Mouse (Mus musculus): ENCODE measurements around the gene Nim1k. TPM values are rescaled to one million over a fixed set of nuclear protein-coding genes. Genes with fewer than 3 reads are reported as not detected.
"Not testable (repeated sequence)": the region's sequence is repeated elsewhere in the genome, so short reads cannot be mapped to it uniquely, and the experiment has no call there.

Nim1k gene
- total RNA-seq, 2 experiments from 2014 or later: 0.68 to 0.69 TPM

GRCm38 (mm10) chr13:119727608-119728387 is 27.9 kb downstream of the Nim1k start:
- no peak for DNase-seq

GRCm38 (mm10) chr13:119724541-119724940 is 31.1 kb downstream of the Nim1k start:
- DNase-seq: no peak

GRCm38 (mm10) chr13:119723368-119723767 is 32.3 kb downstream of the Nim1k start:
- no peak for DNase-seq

DNA sequence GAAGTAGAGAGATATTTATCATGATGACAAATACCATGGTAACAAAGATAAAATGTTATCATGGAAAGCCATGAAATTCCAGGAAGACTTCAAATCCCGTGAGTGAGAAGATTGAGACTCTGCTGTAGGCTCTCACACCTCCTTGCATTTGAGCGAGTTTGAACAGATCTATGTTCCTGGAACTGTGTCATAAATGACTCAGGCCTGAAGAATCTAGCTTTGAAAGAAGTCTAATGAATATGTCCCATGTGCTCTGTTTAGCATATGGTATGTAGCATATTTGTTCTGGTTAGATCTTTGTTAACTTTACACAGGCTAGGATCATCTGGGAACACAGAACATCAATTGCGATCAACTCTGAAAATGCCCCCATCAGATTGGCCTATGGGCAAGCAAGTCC is 33.2 kb downstream of the Nim1k start:
- no peak for DNase-seq

DNA sequence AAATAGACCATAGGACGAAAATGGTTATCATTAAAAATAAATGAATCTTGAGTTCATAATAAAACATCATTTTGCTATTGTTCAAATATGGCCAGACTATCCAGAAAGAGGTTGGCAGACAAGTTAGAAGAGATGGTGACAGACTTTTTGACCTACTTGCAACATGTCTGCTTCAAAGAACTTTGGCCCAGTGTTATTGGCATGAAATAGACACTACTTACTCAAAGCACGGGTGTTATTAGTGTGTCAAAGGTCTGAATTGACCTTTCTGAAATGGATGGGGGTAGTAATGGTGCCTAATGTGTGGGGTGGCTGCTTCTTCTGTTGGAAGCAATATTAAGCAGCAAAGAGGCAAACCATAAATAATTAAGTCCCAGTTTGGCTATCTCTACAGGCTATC is 39.6 kb downstream of the Nim1k start:
- no peak for DNase-seq

- DNase-seq: no peak
These were observed 41.9 kb downstream of the Nim1k start for GRCm38 (mm10) chr13:119713821-119714220.

DNA sequence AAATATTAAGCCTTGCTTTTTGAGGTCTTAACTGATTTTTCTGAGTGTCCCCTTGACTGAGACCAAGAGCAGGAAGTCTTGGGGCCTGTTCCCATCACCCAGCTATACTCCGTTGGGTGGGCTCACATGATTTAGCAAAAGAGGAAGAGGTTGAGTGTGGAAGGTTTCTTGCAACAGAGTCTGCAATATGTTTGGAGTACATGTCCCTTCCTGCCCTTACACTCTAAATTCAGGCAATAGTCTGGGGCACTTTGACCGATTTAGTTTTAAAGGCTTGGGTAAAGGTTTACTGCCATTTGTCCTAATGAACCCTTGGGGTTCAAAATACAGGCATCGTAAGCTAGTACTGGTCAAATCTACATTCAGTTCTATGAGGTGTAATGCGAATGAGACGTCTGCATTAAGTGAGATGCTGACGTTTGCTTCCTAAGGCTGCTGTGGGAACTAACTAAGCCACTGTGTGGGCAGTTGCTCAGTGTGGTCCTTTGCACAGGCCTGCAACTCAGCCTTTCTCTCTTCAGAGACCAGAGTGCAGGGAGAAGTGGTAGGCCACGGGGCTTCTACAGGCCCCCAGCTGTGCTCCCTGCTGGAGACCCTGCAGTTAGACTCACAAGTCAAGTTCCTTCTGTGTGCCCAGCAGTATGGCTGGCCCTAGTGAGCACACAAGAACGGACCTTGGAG is 42.4 kb downstream of the Nim1k start:
- no peak for DNase-seq

- no peak for DNase-seq
These were observed 43.2 kb downstream of the Nim1k start for GRCm38 (mm10) chr13:119712463-119712862.

DNA sequence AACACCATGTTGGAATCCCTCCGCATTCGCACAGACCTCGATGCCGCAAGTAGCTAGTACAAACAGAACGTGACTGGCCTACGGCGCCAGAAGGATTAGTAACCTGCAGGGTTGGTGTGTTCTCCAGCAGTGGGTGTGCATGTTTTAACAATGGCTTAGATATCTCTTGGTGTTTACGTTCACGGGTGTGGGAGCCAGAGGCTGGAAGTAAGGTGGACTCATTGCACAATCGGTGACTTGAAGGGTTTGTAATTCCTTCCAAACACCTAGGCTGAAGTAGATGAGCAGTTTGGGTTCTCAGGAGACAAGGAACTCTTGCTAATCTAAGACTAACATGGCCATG is 45.4 kb downstream of the Nim1k start:
- no peak for DNase-seq

DNA sequence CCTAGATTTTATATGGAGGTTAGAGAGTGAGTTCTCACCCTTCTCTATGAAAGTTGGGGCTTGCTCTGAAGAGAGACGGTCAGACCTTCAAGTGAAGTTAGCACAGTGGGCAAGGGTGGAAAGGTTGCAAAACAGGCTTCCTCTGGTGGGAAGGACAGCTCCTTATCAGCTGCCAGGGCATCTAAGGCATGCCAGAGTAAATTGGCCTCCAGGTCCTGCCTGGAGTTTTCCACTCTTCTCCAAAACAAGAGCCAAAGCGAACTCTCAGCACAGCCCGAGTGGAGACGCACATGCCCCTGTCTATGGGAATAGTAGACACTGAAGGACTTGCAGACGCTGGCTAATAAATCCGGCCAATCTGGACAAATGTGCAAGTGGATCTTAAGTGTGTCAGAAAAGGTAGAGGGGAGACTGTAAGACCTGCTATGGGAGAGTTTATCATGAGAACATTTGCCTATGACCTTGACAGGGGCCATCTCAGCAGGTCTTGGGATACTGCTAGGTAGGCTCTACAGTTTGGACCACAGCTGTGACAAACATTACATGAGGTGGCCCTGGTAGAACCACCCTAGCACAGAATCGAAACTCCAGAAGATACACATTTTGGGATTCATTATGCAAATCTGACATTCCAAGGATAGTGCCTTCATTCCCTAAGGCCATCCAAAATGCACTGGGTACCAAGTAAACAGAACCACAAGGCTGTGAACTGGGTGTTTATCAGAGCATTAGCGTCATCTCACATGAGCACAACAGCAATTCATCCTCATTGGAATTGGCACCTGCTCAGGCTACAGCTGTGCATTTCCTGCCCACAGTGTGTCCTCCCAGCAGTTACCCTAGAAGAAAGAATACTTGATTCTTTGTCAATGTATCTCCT is 46.1 kb downstream of the Nim1k start:
- no peak for DNase-seq

DNA sequence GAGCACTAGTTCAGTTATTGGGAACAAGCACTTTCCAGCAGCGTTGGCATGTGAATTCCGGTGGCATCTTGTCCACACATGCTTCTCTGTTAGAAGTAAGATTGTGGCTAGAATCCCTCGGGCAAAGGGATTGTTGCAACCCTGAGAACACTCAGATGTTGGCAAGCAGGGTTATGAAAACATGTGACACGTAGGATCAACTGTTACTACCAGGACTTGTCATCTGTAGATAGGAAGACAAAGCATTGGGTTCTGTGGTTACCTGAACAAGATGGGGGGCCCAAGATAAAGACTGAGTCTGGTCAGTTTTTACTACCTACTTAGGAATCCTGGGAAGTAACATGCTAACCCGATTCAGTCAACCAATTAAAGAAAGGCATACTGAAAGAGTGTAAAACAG is 46.7 kb downstream of the Nim1k start:
- no peak for DNase-seq

GRCm38 (mm10) chr13:119707906-119708305 is 47.8 kb downstream of the Nim1k start:
- DNase-seq: no peak

DNA sequence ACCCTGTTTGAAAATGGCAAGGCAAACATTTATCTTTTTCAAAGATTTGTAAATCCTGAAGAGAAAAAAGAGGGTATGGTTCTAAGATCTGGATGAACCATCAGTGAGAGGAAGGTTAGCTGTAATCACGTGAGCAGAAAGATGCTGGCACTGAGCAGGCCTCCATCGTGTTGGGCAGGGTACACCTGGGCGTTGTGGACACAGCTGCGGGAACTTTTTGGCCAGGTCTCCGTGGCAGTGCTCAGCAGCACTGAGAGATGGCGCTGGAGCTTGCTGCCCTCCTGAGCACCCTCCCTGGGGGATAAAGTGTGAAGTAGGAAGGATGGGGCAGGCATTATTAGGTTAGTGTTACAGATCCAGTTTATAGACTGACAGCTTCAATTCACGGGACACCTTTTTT is 48.7 kb downstream of the Nim1k start:
- no peak for DNase-seq

DNA sequence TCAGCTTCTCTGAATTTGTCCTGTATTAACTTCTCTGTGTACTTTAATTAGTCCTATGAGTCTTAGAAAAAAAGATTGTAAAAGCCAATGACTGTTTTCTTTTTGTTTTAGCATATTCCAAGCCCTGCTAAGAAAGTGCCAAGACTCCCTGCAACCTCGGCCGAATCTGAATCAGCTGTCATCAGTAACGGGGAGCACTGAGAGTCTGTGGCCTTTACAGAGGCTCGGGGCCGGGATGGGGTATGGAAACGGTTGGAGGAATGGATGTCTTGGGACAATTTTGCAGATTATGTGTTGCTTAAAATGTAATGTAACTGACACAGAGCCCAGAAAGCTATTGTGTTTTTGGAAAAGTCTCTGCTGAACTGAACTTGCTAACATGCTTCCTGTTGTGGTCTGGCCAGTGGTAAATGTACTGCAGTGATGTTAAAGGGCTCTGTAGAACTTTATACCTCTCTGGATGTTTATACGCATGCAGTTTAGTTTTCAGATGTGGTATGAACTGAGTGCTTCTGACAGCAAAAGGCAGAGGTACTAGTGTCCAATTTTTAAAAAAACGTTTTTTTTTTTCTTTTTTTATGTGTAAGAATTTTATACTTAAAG is 49.3 kb downstream of the Nim1k start:
- DNase-seq: not testable (repeated sequence)

- no peak for DNase-seq
These were observed 51.4 kb downstream of the Nim1k start for GRCm38 (mm10) chr13:119704280-119704679.

DNA sequence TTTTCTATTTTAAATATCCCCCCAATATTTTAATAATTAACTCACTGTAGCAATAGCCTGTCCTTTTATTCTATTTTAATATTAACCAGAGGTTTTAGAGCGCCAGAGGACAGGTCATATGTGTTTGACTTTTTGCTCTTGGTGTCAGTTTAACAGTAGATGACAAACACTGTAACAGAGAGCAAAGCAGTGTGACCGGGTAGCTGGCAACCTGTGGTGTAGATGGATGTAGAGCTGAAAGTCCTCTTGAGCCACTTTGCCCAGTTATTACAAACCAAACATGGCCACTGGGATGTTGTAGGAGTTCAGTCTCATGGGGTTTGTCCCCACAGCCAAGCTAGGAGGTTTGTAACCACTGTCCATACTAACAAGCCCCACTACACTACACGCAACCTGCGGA is 57.2 kb downstream of the Nim1k start:
- DNase-seq: no peak

DNA sequence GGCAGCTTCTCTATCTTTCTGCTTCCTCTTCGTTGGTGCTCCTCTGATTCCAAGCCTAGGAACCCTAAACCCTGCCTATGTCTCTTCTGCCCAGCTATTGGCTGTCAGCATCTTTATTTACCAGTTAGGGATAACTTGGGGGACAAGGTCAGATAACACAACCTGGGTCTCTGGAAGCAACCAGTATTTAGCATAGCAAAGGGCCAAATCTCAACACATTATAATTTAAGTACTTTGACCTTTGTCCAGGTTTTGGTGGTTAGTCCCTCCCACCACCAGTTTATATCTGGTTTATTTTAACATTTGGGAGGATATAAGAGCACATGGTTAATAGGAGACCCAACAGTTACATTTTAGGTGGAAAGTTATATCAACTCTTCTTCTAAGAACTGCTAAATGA is 59.2 kb downstream of the Nim1k start:
- no peak for DNase-seq

DNA sequence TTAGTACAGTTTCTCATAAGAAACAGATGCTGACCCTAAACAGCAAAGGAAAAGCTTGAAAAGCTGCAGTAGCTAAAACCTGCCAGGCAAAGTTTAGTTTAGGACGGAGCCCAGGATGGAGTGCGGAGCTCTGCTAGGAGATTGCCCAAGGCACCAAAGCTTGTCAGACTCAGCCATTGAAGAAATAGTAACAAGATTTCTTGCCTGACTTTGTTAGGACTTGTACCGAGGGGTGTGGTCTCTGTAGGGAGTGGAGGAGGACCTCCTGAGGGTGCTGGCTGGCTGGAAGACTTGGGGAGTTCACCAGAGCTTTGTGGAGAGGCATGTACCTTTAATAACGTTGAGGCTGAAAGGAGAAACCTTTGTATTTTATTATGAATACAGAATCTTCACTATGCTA is 60.0 kb downstream of the Nim1k start:
- no peak for DNase-seq

GRCm38 (mm10) chr13:119691958-119692357 is 63.7 kb downstream of the Nim1k start:
- DNase-seq: not testable (repeated sequence)

- DNase-seq: no peak
These were observed 64.6 kb downstream of the Nim1k start for GRCm38 (mm10) chr13:119690876-119691620.

DNA sequence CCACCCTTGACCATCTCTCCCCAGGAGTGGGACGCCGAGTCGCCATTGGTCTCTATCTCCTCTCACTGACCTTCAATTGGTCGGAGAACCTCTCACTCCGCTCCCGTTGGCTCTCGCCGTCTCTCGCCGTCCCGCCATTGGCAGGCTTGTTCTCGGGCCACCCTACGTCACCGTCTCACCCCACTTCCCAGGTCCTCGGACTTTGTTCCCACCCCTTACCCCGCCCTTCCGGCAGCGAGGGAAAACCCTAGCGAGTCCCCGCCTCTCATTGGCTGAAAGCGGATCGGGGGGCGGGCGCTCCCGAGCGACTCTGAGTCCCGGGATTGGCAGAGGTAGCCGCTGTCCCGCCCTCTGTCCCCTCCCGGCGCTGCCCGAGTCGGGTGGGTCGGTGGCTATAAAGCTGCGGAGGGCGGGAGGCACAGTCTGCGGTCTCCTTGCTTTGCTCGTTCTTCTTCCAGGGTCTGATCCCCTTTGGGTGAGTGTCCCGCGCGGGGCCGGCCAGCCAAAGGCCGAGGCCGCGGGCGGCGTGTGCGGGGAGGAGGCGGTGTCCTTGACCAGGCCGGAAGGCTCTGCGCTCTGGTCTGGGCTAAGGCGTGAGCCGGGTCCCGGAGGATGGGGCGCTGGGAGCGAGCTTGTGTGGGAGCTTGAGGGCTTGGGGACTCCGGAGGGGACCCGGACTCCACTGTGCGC is 65.5 kb downstream of the Nim1k start, which contains the start of gene Hmgcs1:
Gene Hmgcs1, plus strand, starts transcription at position 341 of the 690 bp plus-strand sequence.
- peak; percentile 99 for DNase-seq
